Mouse (Mus musculus) hindbrain, embryonic 13.5 days (tissue): ENCODE results near the gene Odf3l2. TPM values are rescaled to one million over a fixed set of nuclear protein-coding genes. Genes with fewer than 3 reads are reported as not detected.

Experiments
- ATAC-seq: fragments of 200-750 bp; cut with Nextera tagmentation; 2 replicates; pipeline ENCODE4 v1.8.0; 2017; ENCODE audit warnings: moderate TSS enrichment; ENCODE audit not compliant: low FRiP score
- H3K27ac ChIP-seq: fragments of 300-500 bp; sonication (generic); 2 replicates; pipeline ENCODE4 v1.5.1; 2015; ENCODE audit warnings: inconsistent platforms, mild to moderate bottlenecking, moderate library complexity
- H3K27me3 ChIP-seq: fragments of 300-500 bp; sonication (generic); 2 replicates; pipeline ENCODE4 v1.6.1; 2015; ENCODE audit warnings: mild to moderate bottlenecking, inconsistent platforms
- H3K36me3 ChIP-seq: fragments of 300-500 bp; sonication (generic); 2 replicates; pipeline ENCODE4 v1.6.1; 2015; ENCODE audit warnings: mild to moderate bottlenecking, inconsistent platforms
- H3K4me1 ChIP-seq: fragments of 300-500 bp; sonication (generic); replicated peaks from 2 replicates; pipeline ENCODE4 v1.6.1; 2015; ENCODE audit warnings: inconsistent platforms
- H3K4me2 ChIP-seq: fragments of 300-500 bp; sonication (generic); 2 replicates; pipeline ENCODE4 v1.6.1; 2015; ENCODE audit warnings: inconsistent platforms, mild to moderate bottlenecking, moderate library complexity
- H3K4me3 ChIP-seq: fragments of 300-500 bp; sonication (generic); 2 replicates; pipeline ENCODE4 v1.5.1; 2015; ENCODE audit warnings: mild to moderate bottlenecking, inconsistent platforms
- H3K9ac ChIP-seq: fragments of 300-500 bp; sonication (generic); 2 replicates; pipeline ENCODE4 v1.6.1; 2015; ENCODE audit warnings: mild to moderate bottlenecking, inconsistent platforms
- H3K9me3 ChIP-seq: fragments of 300-500 bp; sonication (generic); 2 replicates; pipeline ENCODE4 v1.6.1; 2016; ENCODE audit warnings: inconsistent platforms
- WGBS: fragments of 180-500 bp; shearing (Covaris S2); methylation state at CpG from one replicate; pipeline ENCODE4 v1.1.7; 2015; 5-methylcytosine and 5-hydroxymethylcytosine counted together
- polyA plus RNA-seq: library from polyadenylated mRNA; unstranded; fragments of >200 nt; fragmentation: Nextera tagmentation; extraction: Ambion mirVana; gene quantifications from 2 replicates; pipeline ENCODE4 v1.2.1, GENCODE M21; 2015

Odf3l2 gene
- polyA plus RNA-seq, 1 experiment from 2014 or later, result not detected

DNA sequence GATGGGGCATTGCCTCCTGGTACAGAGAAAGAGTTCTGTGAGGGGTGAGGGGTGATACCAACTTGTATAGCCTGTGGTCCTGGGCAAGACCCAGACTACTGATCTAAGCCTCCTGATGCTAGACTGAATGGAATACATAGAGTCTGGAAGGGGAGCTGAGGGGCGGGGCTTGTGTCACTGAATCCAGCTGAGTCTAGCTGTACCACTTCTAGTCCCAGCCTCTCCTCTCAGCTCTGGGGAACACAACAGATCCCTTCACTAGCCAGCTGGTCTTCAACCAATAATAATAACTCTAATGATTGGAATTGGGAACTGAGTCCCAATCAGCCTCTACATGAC lies 31.3 kb downstream of the Odf3l2 start:
- Histone ChIP-seq H3K9ac (no peak overlapping the region), H3K27me3 (peaks cover 46% of the 10 kb centered on the region), H3K9me3 (no peaks in the 10 kb centered on the region), H3K4me2 (peak overlapping the region; percentile 96), H3K4me3 (peak overlapping the region; percentile 58), H3K27ac (peak overlapping the region; percentile 30; the same call in 1 of the 2 replicates), H3K4me1 (peaks cover 26% of the 10 kb centered on the region), H3K36me3 (peaks cover 4% of the 10 kb centered on the region; the same call in 1 of the 2 replicates)
- ATAC-seq, result peak; percentile 60; the same call in 1 of the 2 replicates
- WGBS, result 70% methylated on average over 1 of the region's 1 CpGs

DNA sequence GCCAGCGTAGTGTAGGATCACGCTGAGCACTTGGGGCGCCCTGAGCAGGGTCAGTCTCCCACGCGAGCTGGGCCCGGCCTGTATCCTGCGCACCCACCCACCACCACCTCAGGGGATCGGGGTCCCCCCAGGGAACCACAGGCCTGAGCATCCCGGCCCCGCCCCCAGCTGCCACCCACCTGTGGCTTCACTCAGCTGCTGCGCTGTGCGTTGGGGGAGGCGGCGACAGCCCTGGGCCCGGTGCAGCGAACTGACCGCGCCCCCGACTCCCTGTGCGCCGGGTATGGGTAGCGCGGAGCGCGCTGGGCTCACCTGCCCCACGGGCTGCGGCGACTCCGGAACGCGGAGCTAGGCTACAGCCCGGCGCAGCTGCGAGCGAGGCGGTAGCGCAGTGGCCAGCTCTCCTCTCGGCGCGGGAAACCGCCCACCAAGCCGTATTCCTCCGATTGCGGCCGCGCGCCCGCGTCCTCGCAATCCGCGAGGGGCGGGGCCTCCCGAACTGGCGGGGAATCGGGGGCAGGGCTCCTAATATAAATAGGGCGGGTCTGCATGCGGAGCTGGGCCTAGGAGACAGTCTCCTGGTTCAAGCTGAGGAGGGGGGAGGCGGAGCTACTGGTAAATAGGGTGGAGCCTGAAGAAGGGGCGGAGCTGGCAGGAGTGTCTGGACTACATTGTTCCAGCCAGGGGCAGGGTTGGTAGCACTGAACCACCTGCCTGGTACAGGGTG lies 31.8 kb downstream of the Odf3l2 start, which contains the start of gene C2cd4c:
TSS of gene C2cd4c (minus strand) at position 448 of the 727 bp plus-strand sequence.
- 1% methylated on average over 58 of the region's 60 CpGs for WGBS
- peak within 1 kb of the TSS; percentile 96 for H3K4me2 ChIP-seq
- H3K4me1 ChIP-seq, result peaks cover 26% of the 10 kb centered on the region
- peak; percentile 90 for ATAC-seq
- H3K4me3 ChIP-seq, result peak within 1 kb of the TSS; percentile 58
- H3K27me3 ChIP-seq, result peaks cover 51% of the 10 kb centered on the region
- H3K36me3 ChIP-seq, result no peaks in the 10 kb centered on the region
- peak within 1 kb of the TSS; percentile 76 for H3K9ac ChIP-seq
- peak within 1 kb of the TSS; percentile 44; the same call in 1 of the 2 replicates for H3K27ac ChIP-seq
- H3K9me3 ChIP-seq, result no peaks in the 10 kb centered on the region

DNA sequence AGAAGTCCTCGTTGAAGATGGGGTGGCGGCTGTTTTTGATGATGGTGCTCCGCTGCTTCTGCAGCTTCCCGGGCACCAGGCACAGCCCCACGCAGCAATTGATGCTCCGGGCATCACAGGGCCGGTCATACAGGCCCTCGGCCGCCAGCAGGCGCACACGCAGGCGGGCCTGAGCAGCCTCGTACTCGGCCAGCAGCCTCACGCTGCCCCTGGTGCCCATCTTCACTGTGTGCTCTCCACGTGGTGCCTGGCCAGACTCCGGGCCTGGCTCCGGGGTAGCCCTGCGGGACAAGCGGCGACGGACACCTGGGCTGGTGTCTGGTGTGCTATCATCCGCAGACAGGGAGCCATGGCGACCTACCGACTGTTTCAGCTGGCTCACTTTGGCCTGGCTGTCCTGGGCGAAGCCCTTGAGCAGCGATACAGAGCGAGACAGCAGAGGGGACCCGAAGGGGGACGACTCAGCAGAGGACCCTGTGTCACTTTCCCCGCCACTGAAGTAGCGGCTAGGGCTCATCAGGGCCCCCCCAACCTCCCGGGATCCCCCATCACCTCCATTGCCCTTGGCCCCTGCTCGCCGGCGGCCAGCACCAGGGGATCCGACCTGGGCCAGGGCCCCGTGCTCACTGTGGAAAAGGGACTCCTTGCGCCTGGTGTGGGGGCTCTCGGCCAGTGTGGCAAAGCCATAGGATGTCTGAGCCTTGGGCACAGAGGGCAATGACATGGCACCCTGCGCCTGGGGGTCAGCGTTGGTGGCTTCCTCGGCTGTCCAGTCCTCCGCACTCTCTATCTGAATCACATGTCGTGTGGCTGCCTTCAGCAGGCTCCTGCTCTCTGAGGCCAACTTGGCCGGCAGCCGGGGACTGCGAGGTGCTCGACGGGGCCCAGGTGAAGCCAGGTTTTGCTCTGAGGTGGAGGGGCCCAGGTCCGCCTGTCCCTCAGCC lies 33.1 kb downstream of the Odf3l2 start:
- H3K4me1 ChIP-seq, result peaks cover 26% of the 10 kb centered on the region
- ATAC-seq, result peak; percentile 17; the same call in 1 of the 2 replicates
- 10% methylated on average over 51 of the region's 51 CpGs for WGBS
- no peaks in the 10 kb centered on the region for H3K36me3 ChIP-seq
- no peak overlapping the region for H3K27ac ChIP-seq
- H3K27me3 ChIP-seq, result peaks cover 54% of the 10 kb centered on the region
- peak overlapping the region; percentile 96 for H3K4me2 ChIP-seq
- no peaks in the 10 kb centered on the region for H3K9me3 ChIP-seq
- peak overlapping the region; percentile 58 for H3K4me3 ChIP-seq
- peak overlapping the region; percentile 62 for H3K9ac ChIP-seq

DNA sequence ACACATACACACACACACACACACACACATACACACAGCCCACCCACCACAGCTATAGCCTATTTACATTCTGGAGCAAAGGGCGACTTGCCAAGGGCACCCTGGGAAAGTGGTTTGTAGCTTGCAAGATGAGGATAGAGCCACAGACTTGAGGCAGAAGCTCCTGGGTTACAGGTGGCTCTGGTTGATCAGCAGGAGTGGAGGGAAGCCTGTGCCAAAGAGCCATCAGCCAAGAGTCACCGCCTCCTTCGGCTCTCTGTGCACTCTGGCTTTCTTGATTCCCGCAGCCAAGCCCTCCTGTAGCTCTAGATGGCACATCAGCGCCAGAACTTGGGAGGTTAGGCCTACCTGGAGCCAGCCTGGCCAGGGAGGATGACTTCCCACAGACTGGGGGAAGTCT lies 34.2 kb downstream of the Odf3l2 start:
- Histone ChIP-seq H3K36me3 (no peaks in the 10 kb centered on the region), H3K4me2 (no peak overlapping the region), H3K9me3 (no peaks in the 10 kb centered on the region), H3K27me3 (peaks cover 54% of the 10 kb centered on the region), H3K9ac (no peak overlapping the region), H3K27ac (no peak overlapping the region), H3K4me3 (no peak overlapping the region), H3K4me1 (peaks cover 26% of the 10 kb centered on the region)
- ATAC-seq, result no peak
- WGBS, result 26% methylated on average over 5 of the region's 5 CpGs

DNA sequence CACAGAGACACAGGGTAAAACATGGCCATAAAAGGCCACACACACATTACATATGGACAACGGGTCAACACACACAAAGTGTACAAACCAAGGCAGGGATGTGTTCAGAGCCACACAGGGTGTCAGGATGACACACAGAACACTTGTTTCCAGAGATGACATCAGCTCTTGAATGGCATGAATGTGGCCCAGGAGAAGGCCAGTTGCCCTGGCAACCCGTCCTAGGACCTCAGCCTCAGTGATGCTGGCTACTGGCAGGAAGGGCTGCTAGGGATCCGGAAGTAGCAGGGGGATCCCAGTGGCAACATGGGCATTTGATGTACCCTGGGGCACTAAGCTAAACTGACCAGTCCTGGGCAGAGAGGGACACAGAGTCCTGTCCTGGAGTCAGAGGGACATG lies 36.3 kb downstream of the Odf3l2 start:
- Histone ChIP-seq H3K36me3 (no peaks in the 10 kb centered on the region), H3K9ac (no peak overlapping the region), H3K27me3 (peaks cover 54% of the 10 kb centered on the region), H3K4me3 (no peak overlapping the region), H3K4me1 (peaks cover 25% of the 10 kb centered on the region), H3K9me3 (no peaks in the 10 kb centered on the region), H3K4me2 (no peak overlapping the region), H3K27ac (no peak overlapping the region)
- no peak for ATAC-seq
- 65% methylated on average over 3 of the region's 3 CpGs for WGBS

DNA sequence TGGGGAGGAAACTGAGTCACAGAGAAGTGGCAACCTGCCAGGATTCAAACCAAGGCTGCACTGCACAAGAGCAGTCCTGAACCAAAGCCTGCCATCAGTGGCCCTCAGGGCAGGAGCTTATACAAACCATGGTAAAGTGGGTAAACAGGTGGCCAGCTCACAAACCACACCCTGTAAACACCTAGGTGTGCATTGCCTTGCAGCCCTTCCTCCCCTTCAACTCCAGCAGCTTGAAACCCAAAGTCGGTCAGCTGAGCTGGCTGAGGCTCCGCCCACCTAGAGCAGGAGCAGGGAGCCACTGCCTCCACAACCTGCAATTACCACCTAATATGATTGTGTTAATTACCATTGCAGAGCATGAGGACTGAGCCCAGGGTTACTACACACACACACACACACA lies 37.6 kb downstream of the Odf3l2 start:
- H3K4me1 ChIP-seq, result peaks cover 13% of the 10 kb centered on the region
- no peak overlapping the region for H3K9ac ChIP-seq
- no peak overlapping the region for H3K27ac ChIP-seq
- H3K4me3 ChIP-seq, result no peak overlapping the region
- H3K27me3 ChIP-seq, result peaks cover 42% of the 10 kb centered on the region
- no peak overlapping the region for H3K4me2 ChIP-seq
- ATAC-seq, result no peak
- H3K36me3 ChIP-seq, result no peaks in the 10 kb centered on the region
- no peaks in the 10 kb centered on the region for H3K9me3 ChIP-seq
- 51% methylated on average over 2 of the region's 2 CpGs for WGBS

DNA sequence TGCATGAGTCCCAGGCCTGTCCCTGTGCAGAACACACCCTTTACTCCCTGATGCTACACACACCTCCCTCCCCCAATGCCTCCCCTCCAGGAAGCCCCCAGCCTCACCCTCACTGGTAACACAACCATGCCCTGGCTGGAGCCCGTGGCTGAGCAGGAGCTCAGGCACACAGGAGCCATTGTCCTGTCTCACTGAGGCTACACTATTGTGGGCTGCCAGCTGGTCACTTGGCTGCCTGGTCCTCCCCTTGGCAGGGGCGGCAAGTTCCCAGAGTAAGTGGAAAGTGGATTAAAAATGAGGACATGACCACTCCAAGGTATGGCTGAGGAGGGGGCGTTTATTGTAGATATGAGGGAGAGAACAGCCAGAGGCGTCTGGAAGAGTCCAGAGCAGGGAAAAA lies 39.0 kb downstream of the Odf3l2 start:
- no peaks in the 10 kb centered on the region for H3K9me3 ChIP-seq
- WGBS, result 66% methylated on average over 4 of the region's 4 CpGs
- no peak for ATAC-seq

DNA sequence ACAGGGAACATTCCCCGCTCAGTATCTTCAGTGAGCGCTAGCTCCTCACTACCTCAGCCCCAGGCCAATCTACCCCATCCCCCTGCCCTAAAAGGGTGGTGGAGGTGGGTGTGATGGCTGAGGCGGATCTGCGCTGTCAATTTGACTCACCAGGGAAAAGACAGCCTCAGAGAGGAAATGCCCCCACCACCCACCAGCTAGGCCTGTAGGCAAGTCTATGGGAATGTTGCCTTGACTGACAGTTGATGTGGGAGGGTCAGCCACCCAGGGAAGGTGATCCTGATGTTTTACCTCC lies 47.7 kb downstream of the Odf3l2 start:
- 79% methylated on average over 4 of the region's 4 CpGs for WGBS
- Histone ChIP-seq H3K27me3 (peaks cover 22% of the 10 kb centered on the region), H3K9me3 (no peaks in the 10 kb centered on the region), H3K27ac (no peak overlapping the region), H3K9ac (no peak overlapping the region), H3K4me1 (0 out of 2 replicates have a peak, but pooled peaks cover 4% of the 10 kb centered on the region), H3K4me2 (no peak overlapping the region), H3K4me3 (no peak overlapping the region), H3K36me3 (no peaks in the 10 kb centered on the region)
- no peak for ATAC-seq

More for the DNA sequence above, 39.0 kb downstream of the Odf3l2 start:
- H3K4me3 ChIP-seq, result no peak overlapping the region
- H3K4me1 ChIP-seq, result no peaks in the 10 kb centered on the region
- H3K9ac ChIP-seq, result no peak overlapping the region
- H3K27me3 ChIP-seq, result peaks cover 29% of the 10 kb centered on the region
- H3K27ac ChIP-seq, result no peak overlapping the region
- H3K36me3 ChIP-seq, result no peaks in the 10 kb centered on the region
- H3K4me2 ChIP-seq, result no peak overlapping the region

DNA sequence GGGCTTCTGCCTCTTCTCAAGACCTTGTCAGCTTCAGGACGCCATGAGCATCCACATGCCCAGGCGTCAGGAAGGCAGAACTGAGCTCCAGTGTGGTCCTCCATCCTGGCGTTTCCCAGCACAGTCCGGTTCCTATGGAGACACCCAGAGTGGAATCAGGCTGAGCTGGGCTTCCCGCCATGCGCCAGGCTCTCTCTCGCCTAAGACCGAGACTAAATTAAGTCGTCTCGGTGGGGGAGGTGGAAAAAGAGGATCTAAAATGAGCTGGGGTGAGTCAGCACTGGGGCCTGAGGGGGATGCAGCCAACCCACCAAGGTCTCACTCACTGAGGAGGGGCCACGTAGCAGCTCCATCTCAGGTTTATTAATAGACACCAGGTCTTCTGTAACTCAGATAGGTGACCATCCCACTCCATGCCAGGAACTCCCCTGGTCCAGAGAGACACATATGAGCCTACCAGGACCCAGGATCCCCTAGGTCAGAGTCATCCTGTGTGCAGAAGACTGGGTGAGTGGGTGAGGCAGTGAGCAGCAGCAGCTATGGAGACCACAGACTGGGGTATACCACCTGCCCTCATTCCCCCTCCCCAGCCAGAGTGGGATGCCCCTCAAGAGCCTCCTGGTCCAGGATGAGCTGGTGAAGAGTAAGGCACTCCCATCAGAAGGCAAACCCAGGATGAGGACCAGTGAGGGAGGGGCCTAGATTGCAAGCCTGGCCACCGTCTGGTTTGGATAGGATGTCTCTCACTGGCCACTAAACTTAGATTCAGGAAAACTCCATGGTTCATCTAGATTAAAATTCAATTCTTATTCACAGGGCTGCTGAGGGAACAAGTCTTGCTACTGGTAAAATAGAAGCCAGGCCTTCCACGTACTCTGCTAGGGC lies 48.2 kb downstream of the Odf3l2 start:
- Histone ChIP-seq H3K27me3 (peaks cover 28% of the 10 kb centered on the region), H3K36me3 (no peaks in the 10 kb centered on the region), H3K4me1 (0 out of 2 replicates have a peak, but pooled peaks cover 4% of the 10 kb centered on the region), H3K9me3 (no peaks in the 10 kb centered on the region), H3K27ac (no peak overlapping the region), H3K4me2 (no peak overlapping the region), H3K4me3 (no peak overlapping the region), H3K9ac (peak overlapping the region; percentile 13; the same call in 1 of the 2 replicates)
- WGBS, result 33% methylated on average over 13 of the region's 13 CpGs
- ATAC-seq, result no peak

DNA sequence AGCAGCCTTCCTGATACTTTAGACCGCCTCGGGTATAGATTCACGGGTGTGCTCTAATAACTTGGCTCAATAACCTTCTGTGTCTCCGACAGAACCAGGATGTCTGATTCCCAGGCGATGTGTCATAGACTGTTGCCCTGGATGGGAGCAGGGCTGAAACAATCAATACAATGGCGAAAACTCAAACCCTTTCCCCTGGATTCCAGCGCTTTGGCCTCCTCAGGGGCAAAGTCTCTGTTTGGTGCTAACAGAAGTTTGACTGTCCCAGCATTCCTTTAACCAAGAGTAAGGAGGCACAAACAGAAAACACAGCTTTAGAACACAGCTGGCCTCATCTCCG lies 50.0 kb downstream of the Odf3l2 start:
- no peak overlapping the region for H3K9ac ChIP-seq
- no peak overlapping the region for H3K4me2 ChIP-seq
- WGBS, result 65% methylated on average over 8 of the region's 8 CpGs
- peaks cover 28% of the 10 kb centered on the region for H3K27me3 ChIP-seq
- no peaks in the 10 kb centered on the region for H3K9me3 ChIP-seq
- H3K4me3 ChIP-seq, result no peak overlapping the region
- no peak overlapping the region for H3K27ac ChIP-seq
- 0 out of 2 replicates have a peak, but pooled peaks cover 4% of the 10 kb centered on the region for H3K4me1 ChIP-seq
- ATAC-seq, result no peak; the same call in 1 of the 2 replicates
- no peaks in the 10 kb centered on the region for H3K36me3 ChIP-seq

DNA sequence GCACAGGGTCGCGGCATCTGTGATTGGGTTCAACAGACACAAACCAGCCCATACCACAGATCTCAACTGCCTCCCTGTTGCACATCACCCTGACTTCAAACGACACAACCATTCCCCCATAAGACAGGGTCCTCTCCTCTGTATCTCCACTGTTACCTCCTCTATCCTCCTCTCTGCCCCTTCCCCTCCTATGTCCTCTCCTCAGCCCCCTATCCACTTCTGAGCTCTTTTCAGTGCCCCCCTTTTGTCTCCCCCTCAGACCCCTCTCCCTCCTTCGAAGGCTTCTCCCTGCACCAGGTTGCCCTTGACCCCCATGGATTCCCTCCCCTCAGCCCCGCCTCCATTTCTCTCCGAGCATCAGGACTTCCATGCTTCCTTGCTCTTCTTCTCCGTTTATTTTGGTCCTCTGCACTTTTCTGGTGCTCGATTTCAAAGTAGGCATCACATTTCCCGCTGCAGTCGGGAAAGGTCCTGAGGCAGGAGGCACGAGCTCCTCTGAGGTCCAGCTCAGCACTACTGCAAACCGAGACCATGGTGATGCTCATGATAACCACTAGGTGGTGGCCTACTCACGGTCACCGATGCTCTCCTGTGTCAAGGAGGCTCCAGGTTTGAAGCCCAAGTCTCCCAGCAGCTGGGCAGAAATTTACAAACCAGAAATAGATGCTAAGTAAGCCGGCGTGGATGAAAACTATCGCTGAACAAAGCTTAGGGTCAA lies 50.5 kb downstream of the Odf3l2 start:
- peak; percentile 89 for ATAC-seq
- H3K4me2 ChIP-seq, result 0 out of 2 replicates have a peak overlapping the region, but pooled peaks have one; percentile 25
- peaks cover 28% of the 10 kb centered on the region for H3K27me3 ChIP-seq
- no peak overlapping the region for H3K27ac ChIP-seq
- no peak overlapping the region for H3K9ac ChIP-seq
- H3K4me3 ChIP-seq, result no peak overlapping the region
- 17% methylated on average over 17 of the region's 17 CpGs for WGBS
- no peaks in the 10 kb centered on the region for H3K9me3 ChIP-seq
- H3K4me1 ChIP-seq, result 0 out of 2 replicates have a peak, but pooled peaks cover 4% of the 10 kb centered on the region
- no peaks in the 10 kb centered on the region for H3K36me3 ChIP-seq
